Mouse (Mus musculus) heart, adult 2 months (tissue): ENCODE measurements around the gene Lrrc4.

ENCODE experiments used
- CTCF ChIP-seq: fragments of 200-600 bp; IDR thresholded peaks from 2 replicates; pipeline ENCODE4 v1.8.1; 2022; ENCODE audit warnings: antibody characterized with exemption, mild to moderate bottlenecking, moderate library complexity
- EP300 ChIP-seq: fragments of 200-500 bp; IDR thresholded peaks from 2 replicates; pipeline ENCODE4 v1.6.1; 2011; ENCODE audit warnings: low read depth, low read length, control low read depth; ENCODE audit not compliant: insufficient read depth
- POLR2A ChIP-seq: fragments of 200-500 bp; IDR thresholded peaks from 2 replicates; pipeline ENCODE4 v1.6.1; 2011; ENCODE audit warnings: mild to moderate bottlenecking, low read depth, low read length, control low read depth; ENCODE audit not compliant: insufficient read depth

- TF ChIP-seq POLR2A (no peak), CTCF (no peak), EP300 (no peak)
Measured at GRCm38 (mm10) chr6:28720391-28721171, 111.0 kb downstream of the Lrrc4 start.
